Mouse (Mus musculus): ENCODE results near the gene Dnajc22.
"Not testable (repeated sequence)": the region's sequence is repeated elsewhere in the genome, so short reads cannot be mapped to it uniquely, and the experiment has no call there.

Gene Dnajc22

DNA sequence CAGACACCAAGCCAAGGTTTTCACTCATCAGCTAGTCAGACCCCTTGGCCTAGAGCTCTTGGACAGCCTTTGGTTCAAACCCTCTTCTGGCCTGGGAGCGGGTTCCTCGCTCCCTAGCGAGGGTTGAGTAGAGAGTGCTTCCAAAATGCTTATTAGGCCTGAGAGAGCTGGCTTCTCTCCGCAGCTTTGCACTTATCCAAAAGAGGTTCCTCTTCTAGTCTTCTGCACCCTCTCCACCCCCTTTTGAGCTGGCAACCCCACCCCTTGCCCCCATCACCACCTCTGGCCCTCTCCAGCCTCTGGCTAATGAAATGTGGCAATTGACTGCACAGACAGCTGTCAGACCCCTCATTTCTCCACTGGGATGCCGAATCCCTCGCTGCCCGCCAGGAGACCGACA is at the start of gene Dnajc22:
Gene Dnajc22 (plus strand): TSS at position 301 of the 400 bp plus-strand sequence.
- no peak for DNase-seq (ENCODE audit: low read depth, low spot score)

DNA sequence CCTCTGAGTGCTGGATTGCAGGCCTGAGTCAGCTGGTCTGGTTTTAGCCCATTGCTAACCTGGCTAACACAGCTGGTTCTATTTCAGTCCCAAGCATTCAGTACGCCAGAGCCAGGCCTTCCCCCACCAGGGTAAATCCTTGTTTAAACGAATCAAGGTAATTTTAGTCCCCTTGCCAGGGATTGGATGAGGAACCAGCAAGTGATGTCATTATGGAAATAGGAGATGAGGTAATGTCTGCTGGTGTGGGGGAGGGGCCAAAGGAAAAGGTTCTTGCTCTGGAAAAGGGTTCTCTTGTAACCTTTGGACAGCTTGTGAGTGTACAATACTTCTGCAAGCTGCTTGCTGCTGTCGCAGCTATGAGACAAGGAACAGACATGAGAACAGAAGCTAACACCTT is 48.1 kb upstream of the Dnajc22 start:
- DNase-seq (ENCODE audit: low read depth, low spot score): no peak

DNA sequence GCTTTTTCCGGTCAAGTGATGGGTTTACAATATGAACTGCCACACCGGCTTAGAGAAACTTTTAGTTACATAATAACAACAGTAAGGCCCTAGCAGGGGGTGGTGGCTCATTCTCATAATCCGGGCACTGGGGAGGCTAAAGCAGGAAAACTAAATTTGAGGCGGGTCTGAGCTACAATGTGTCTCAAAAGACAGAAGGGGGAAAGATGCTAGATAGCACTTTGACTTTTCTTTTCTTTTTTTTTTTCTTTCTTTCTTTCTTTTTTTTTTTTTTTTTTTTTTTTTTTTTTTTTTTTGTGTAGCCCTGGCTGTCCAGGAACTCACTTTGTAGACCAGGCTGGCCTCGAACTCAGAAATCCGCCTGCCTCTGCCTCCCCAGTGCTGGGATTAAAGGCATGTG is 47.2 kb upstream of the Dnajc22 start:
- not testable (repeated sequence) for DNase-seq (ENCODE audit: low read depth, low spot score)

DNA sequence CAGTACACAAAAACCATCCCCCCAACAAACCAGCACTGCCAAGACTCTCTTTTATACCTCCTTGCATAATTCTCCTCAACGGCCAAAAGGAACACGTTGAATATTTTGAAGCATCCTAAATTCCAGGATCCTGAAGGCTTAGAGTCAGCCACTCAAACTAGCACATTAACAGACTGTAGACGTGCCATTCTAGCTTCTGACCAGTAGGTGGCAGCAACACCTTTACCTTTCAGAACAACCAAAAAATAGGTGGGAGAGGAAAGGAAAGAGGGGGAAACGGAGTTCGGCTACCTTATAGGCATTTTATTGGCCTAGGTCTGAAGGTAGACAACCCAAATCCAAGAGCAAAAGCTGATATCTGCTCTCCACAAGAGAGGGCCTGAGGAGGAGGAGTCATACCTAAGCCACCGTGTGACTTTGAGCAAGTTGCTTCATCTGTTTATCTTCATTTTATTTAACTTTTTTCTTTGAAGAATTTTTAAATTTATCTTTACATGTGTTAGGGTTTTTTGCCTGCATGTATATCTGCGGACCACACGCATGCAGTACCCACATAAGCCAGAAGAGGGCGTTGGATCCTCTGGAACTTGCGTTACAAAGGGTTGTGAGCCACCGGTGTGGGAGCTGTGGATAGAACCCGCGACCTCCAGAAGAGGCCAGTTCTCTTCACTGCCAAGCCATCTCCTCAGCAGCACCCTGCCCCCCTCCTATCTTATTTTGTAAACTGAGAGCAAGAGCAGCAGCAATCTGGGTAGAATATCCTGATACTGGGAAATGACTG is 43.3 kb upstream of the Dnajc22 start:
- peak; percentile 46 for DNase-seq (ENCODE audit: low read depth, low spot score)

DNA sequence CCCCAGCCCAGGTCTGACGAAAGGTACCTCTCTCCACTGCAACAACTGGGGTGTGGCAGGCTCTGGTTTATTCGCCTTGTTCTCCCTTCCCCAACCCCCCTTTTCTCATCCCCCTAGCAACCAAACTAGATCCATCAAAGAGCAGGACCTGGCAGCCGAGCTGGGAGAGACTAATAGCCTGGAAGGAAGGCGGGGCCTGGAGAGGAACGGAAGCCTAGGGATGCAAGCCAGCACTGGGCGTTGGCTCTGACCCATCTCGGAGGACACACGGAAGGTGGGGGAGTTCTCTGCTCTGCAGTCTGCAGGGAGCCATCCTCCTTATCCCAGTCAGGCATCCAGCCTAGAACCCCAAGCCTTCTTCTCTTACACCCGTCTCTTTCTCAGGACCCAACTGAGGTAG is 39.6 kb upstream of the Dnajc22 start:
- no peak for DNase-seq (ENCODE audit: low read depth, low spot score)

DNA sequence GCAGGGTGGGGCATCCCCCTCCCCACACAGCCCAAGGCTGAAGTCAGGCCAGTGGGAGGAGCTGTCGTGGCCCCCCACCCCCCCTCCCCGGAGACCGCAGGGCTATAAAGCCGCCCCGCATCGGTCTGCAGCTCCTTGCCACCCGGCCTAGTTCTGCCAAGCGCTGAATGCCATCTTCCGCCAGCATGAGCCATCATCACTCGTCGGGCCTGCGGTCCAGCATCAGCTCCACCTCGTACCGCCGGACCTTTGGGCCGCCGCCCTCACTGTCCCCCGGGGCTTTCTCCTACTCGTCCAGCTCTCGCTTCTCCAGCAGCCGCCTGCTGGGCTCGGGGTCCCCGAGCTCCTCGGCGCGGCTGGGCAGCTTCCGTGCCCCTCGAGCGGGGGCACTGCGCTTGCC is 37.9 kb upstream of the Dnajc22 start, which contains the start of gene Prph:
Gene Prph (plus strand): TSS at position 135 of the 400 bp plus-strand sequence.
- DNase-seq (ENCODE audit: low read depth, low spot score): no peak

DNA sequence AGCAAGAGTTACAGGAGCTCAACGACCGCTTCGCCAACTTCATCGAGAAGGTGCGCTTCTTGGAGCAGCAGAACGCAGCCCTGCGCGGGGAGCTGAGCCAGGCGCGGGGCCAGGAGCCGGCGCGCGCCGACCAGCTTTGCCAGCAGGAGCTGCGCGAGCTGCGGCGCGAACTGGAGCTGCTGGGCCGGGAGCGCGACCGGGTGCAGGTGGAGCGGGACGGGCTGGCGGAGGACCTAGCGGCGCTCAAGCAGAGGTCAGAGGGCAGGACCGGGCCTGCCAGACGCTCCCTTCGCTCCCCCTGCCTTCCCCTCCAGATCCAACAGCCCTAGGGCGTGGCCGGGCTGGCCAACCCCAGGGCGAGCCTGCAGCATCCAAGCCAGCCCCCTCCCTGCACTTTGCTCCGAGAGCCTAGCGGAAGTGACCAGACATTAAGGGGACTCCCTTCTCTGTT is 37.4 kb upstream of the Dnajc22 start:
- DNase-seq (ENCODE audit: low read depth, low spot score): no peak

DNA sequence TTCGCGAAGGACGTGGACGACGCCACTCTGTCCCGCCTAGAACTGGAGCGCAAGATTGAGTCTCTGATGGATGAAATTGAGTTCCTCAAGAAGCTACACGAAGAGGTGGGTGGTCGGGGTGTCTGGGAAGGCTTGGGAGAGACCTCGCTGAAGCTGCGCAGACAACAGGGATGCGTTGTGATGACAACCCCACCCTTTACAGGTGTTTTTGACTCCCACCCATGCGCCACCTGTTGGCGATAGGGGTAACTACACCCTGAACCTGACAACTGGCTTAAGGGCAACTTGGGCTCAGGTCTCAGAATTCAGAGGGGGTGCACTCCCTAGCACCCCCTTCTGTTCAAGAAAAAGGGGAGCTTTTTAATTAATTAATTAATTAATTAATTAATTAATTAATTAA is 36.6 kb upstream of the Dnajc22 start:
- no peak for DNase-seq (ENCODE audit: low read depth, low spot score)

DNA sequence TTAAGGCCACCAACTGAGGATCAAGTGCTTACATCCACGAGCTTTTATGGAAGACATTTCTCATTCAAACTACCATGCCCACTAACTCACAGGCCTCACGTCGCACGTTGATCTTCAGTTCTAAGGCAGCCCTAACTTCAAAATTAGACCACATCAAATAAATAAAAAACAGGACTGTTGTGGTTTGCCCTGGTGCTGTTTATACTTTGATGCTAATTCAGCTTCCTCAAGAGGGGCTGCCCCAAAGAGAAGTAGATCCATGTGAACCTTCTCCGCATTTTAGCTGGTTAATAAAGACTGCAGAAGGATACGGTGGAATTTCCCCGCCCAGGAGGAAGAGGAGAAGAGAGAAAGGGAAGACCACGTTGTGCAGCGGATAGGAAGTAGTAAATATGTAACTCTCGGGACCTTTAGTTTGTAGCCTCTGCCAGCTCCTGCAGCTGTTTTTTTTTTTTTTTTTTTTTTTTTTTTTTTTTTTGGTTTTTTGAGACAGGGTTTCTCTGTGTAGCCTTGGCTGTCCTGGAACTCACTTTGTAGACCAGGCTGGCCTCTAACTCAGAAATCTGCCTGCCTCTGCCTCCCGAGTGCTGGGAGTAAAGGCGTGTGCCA is 27.3 kb upstream of the Dnajc22 start:
- no peak for DNase-seq (ENCODE audit: low read depth, low spot score)

DNA sequence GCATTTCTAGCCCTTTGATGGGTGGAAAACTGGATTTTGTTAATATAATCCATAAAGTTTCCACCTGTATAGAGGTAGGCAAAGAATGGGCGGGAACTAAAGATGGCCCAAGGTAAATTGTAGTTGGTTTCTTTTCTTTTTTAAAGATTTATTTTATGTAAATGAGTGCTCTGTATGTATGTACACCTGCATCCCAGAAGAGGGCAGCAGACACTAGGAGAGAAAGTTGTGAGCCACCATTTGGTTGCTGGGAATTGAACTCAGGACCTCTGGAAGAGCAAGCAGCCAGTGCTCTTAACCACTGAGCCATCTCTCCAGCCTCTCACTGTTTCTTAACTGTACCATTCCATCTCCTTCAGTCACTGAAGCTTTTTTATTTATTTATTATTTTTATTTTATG is 21.0 kb upstream of the Dnajc22 start:
- DNase-seq (ENCODE audit: low read depth, low spot score): no peak

DNA sequence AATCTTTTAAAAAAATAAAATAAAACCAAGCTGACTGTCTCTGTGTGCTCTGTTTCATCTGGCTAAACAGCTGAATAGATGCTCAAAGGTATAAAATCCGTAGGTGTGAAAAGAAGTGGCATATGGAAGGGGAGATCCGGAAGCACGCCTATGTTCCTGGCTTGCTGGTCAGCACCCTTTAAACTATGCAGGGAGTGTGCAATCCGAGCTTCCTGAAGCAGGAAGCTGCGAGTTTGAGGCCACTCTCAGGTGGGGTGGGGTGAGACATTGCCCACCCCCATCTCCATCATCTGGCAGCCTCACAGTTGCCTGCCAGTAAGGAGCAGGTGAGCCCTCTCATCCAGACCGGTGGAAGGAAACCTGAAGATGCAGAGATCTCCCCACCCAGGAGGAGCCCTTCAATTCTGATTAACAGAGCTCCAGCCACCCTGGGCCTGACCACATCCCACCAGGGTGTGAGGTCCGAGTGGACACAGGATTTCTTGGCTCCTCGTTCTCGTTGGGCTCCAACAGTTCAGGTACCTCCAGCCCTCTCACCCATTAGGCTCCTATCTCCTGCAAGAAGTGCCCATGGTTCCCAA is 18.9 kb upstream of the Dnajc22 start, which contains the start of gene Troap:
Gene Troap (plus strand): TSS at position 557 of the 581 bp plus-strand sequence.
- no peak for DNase-seq (ENCODE audit: low read depth, low spot score)

DNA sequence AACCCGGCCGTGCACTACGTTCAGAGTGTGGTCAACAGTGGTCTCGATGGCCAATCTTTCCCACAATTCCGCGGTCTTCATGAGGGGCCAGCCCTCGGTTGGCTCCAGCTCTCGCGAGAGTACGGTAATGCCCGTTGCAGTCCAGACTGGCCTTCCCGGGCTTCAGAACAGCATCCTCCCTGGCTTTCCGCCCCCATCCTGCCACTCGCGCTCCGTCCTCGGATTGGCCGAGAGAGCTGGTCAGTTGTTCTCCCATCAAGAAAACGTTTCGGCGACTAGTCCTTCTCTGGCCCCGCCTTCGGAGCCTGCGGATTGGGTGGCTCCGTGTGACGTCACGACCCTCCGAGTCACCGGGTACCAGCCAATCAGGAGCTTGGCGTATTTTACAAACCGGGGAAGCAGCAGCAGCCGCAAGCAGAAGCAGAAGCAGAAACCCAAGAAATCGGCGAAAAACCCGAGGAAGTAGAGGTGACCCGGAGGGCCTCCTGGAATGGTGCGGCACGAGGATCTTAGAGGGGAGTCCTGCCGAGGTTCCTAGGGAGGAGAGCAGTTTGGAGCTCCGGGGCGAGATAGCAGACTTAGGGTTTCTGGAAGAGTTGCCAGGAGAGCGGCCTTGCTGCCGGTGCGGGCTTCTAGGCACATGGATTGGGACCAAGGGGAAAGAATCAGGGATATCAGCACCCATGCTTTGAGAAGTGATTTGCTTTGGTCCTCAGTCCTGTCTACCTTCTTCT is 18.2 kb upstream of the Dnajc22 start:
- DNase-seq (ENCODE audit: low read depth, low spot score): peak; percentile 96

DNA sequence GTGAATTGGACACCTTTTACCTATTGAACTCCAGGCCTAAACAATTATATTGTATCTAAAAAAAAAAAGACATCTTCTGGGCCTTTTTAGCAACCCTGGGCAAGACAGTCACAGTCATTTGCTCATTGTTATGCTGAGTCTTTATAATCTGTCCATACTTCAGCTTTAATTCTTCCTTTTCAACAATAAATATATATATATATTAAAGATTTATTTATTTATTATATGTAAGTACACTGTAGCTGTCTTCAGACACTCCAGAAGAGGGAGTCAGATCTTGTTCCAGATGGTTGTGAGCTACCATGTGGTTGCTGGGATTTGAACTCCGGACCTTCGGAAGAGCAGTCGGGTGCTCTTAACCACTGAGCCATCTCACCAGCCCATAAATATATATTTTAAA is 17.0 kb upstream of the Dnajc22 start:
- DNase-seq (ENCODE audit: low read depth, low spot score): not testable (repeated sequence)

DNA sequence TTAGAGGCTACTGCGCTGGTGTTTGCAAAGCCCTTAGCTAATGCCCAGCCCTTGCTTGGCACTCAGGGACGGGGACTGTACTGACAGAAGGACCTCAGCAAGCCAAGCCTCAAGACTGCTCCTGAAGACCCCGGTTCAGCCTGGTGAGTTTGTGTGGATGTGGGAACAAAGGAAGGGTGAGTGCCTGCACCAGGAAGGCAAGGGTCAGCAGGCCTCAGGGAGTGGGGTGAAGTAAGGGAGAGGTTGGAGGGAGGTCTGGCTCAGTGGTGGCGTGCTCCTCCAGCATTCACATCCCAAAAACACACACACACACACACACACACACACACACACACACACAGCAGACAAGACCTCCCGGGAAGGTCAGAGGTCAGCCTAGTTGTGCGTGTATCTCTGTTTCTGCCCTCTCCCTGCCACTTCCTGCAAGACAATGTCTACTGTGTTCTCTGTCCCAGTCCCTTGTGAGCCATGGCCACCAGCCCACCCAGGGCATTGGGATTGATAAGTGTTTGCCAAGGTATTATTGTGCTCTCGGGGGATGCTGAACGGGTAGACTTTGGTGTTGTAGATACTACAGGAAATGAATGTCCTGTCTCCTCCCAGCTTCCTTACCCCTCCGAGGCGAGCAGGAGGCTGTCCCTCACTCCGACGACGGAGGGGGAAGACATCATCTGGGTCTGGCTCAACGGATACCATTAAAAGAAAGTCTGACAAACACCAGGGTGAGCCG is 14.6 kb upstream of the Dnajc22 start:
- no peak for DNase-seq (ENCODE audit: low read depth, low spot score)

DNA sequence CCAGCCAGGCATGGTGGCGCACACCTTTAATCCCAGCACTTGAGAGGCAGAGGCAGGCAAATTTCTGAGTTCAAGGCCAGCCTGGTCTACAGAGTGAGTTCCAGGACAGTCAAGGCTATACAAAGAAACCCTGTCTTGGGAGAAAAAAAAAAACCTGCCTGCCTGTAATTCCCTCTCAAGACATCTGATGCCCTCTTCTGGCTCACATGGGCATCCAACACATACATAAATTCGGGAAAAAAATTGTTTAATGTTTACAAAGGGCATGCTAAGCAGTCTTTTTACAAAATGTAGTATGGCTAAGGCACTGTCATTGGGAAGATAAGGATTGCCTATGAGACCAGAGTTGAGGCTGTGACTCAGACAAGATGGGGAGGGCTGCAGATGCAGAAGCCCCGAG is 13.2 kb upstream of the Dnajc22 start:
- no peak for DNase-seq (ENCODE audit: low read depth, low spot score)

DNA sequence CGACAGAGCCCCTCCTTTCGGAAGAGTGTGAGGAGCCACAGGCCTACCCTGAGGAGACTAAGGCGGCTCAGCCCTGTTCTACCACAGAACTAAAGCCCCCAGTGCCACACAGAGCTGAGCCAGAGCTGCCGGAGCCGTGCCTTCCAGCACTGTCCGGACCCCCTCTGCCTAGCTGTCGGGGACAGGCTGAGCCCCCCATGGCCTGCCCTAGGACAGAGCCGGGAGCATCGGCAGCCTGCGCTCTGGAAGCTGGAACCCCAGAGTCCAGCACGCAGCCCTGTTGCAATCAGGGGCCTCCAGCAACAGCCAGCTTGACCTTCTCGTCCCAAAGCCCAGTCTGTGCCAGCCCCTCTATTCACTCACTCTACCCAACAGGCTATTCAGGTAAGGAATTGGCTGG is 10.6 kb upstream of the Dnajc22 start:
- DNase-seq (ENCODE audit: low read depth, low spot score): no peak

DNA sequence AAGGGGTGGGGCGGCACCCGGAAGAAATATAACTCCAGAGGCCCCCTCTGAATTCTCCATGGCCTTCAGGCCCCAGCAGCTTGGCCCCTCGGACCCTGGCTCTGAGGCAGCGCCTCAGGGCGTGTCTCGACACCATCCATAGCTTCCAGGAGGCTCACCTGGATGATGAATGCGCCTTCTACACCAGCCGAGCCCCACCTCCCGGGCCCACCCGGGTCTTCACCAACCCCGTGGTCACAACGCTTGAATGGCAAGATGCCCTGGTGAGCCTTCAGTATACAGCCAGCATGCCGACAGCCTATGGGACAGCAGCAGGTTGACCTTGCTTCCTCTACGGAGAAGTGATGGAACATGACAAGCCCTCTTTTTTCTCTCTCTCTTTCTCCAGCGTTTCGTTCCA is 10.1 kb upstream of the Dnajc22 start:
- DNase-seq (ENCODE audit: low read depth, low spot score): no peak

DNA sequence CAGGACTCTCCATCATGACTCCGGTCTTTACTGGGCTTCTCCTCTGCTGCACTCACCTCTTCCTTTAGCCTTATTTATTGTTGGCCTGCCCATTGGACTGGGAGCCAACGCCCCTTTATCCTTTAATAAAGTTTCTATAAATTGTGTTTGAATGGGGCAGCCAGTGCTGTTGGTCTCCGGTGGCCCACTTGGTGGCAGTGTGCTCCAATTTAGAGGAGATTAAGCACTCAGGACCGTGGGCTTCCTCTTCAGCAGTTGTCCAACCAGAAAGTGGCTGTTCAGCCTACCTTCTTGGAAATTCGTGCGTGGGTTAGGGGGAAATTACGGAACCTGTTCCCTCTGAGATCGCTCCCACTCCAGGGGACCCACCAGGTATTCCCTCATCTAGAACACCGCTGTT is 9.7 kb upstream of the Dnajc22 start:
- DNase-seq (ENCODE audit: low read depth, low spot score): no peak

DNA sequence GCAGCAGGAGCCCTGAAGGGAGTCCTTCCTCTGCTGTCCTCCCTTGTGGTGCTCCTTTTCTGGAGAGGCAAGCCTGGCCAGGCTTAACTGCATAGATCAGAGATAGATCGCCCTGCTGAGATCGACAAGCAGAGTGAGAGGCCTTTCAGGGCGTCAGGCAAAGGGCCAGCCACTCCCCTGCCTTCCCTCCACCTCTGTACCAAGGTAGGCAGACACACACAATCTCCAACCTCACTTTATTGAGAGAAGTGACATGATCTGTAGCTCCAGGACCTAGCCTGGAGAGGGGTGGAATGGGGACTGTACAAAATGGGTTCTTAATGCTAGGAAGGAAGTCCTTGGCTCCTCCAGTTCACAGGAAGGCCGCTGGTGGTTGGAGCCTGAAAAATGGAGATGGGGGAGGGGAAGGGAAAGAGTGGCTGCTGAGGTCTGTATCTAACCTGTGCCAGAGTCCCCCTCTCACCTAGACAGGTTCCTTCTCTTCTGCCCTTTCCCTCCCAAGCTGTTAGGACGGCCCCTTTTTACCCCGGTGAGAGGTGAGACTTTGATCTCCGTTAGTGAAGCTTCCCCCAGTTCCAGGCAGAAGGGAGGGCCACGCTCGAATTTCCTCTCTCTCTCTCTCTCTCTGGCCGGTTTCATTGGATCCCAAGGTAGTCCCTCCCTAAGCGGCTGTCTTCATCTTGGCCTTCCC is 9.0 kb upstream of the Dnajc22 start:
- DNase-seq (ENCODE audit: low read depth, low spot score): no peak

DNA sequence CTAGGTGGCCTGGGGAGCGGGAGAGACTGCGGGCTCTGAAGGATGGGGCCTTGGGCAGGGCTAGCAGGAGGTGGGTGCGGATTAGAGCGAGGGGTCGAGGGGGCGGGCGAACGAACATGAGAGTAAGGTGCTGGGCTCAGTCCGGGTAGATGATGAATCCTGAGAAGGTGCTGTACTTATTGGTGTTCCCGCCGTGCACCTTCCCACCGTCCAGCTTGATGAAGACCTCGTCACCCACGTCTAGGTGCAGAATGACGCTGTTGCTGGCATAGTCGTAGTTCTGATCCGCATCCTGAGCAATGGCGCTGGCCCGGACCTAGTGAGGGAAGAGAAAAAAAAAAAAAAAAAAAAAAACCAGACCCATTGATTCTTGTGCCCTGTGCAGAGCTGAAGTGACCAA is 8.4 kb upstream of the Dnajc22 start:
- no peak for DNase-seq (ENCODE audit: low read depth, low spot score)

DNA sequence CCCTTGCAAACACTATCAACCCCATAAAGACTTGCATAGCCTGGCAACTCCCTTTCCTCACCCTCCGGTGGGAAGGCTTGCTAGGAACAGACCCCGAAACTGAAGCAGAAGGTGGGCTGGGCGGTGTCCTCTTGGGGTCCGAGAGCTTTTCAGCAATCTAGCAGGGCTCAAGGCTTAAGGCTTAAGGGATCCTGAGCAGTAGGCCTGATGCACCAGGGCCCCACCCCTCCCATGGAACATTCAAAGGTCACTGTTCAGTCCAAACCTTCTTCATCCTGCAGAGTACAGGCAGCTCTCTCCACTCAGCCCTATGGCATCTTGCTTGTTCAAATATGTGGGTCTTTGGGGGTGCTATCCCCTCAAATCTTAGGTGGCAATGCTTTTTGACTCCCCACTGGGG is 7.0 kb upstream of the Dnajc22 start:
- no peak for DNase-seq (ENCODE audit: low read depth, low spot score)
